Mouse (Mus musculus): Measurements from ENCODE around the gene Tulp3.

DNA sequence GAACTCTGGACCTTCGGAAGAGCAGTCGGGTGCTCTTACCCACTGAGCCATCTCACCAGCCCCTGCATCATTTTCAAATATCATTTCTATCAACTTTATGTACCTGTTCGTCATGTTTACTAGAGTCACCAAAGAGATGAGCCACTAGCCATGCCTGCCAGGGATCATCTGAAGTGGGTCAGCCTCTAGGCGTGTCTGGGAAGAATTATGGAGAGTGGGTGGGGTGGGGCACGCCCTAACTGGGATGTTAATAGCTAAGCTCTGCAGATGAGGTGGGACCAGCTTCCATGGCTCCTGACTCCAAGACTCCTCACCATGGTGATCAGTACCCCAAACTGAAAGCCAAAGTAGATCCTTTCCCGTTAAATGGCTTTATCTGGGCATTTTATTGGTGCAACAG lies 40.9 kb downstream of the Tulp3 start:
- TF ChIP-seq CTCF (IDR thresholded peaks at IDR 0.05) (no peak), POLR2A (IDR thresholded peaks at IDR 0.05; ENCODE audit: insufficient read depth, low read depth, low read length) (no peak), EP300 (IDR thresholded peaks at IDR 0.05; ENCODE audit: insufficient read depth, low read depth, low read length) (no peak)
